Comparison of ENCODE assay signal across 9 mouse cellular contexts in the genomic region with DNA sequence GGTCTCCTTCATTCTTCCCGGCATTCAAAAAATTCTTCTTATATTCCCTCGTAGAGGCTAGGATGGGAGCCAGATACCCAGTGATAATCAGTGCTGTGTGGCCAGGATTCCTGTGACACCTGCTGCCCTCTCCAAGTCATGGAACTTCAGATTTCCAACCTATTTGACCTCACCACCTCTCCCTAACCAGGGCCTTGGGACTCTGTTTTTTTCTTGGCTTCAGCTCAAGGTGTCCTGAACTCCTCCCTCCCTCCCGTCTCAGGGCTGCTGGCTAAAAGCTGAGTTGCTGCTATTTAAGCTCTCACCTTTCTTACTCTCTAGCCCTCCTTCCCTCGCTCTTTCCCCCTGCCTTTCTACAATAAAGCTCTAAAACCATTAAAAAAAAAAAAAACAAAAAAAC. TPM values are rescaled to one million over a fixed set of nuclear protein-coding genes. Genes with fewer than 3 reads are reported as not detected.
DNase-seq lines count a peak whose midpoint lies in the region; ATAC-seq and TF ChIP-seq lines count a peak whose summit lies in the region.
"Had no signal": no experiment of that assay in that cellular context is flagged by ENCODE, and none has a peak within 500 bp of the region (broad histone marks: within the 10 kb centered on the region; RNA-seq: fewer than 3 reads in every experiment).

No protein-coding gene starts in this region.

- no peak for TF ChIP-seq CTCF in lung, postnatal 0 days (IDR thresholded peaks at IDR 0.05)

- peaks cover 3% of the 10 kb centered on the region; the same call in 1 of the 2 replicates for H3K36me3 ChIP-seq in lung, postnatal 0 days (ENCODE audit: insufficient read depth, low read length)
- peaks cover 25% of the 10 kb centered on the region for H3K36me3 ChIP-seq in limb, embryonic 12.5 days
- H3K36me3 ChIP-seq in neural tube, embryonic 15.5 days: peaks cover 12% of the 10 kb centered on the region

- peak; percentile 55 for DNase-seq in cerebellum, adult 9-11 months
- no peak for DNase-seq in cerebellum, adult 8-10 months
- DNase-seq in lung, postnatal 0 days (ENCODE audit: low spot score): peak; percentile 54
- DNase-seq in lung, postnatal 25 days (ENCODE audit: low spot score): no peak
- no peak for DNase-seq in layer of hippocampus, adult 8-10 months (ENCODE audit: low spot score in 2 of 2)
- DNase-seq in layer of hippocampus, adult 11-12 months (ENCODE audit: low spot score): no peak
- DNase-seq: adrenal gland, adult 2 months had no signal

- no peak for TF ChIP-seq EP300 in lung, postnatal 0 days (IDR thresholded peaks at IDR 0.05)

- H3K4me1 ChIP-seq in lung, postnatal 0 days (ENCODE audit: insufficient read depth, low read depth, low read length): no peaks in the 10 kb centered on the region
- H3K4me1 ChIP-seq in limb, embryonic 12.5 days (replicated peaks): peaks cover 32% of the 10 kb centered on the region
- H3K4me1 ChIP-seq in neural tube, embryonic 15.5 days: peaks cover 32% of the 10 kb centered on the region

- 28% methylated on average over 4 of the region's 4 CpGs for WGBS in lung, postnatal 0 days
- WGBS in limb, embryonic 12.5 days: 17% methylated on average over 4 of the region's 4 CpGs
- 32% methylated on average over 4 of the region's 4 CpGs for WGBS in neural tube, embryonic 15.5 days

- H3K4me2 ChIP-seq in lung, postnatal 0 days (replicated peaks; ENCODE audit: low read depth, low read length): peak overlapping the region; percentile 73; the same call in 1 of the 2 replicates
- peak overlapping the region; percentile 84 for H3K4me2 ChIP-seq in limb, embryonic 12.5 days
- H3K4me2 ChIP-seq in neural tube, embryonic 15.5 days: peak overlapping the region; percentile 97

- no peak overlapping the region for H3K27ac ChIP-seq in lung, postnatal 0 days (ENCODE audit: low read length)
- peak overlapping the region; percentile 99; the same call in 1 of the 2 replicates for H3K27ac ChIP-seq in limb, embryonic 12.5 days
- H3K27ac ChIP-seq in neural tube, embryonic 15.5 days (replicated peaks): no peak overlapping the region; the same call in 1 of the 2 replicates

- H3K9me3 ChIP-seq in lung, postnatal 0 days (ENCODE audit: low read length): no peaks in the 10 kb centered on the region
- no peaks in the 10 kb centered on the region for H3K9me3 ChIP-seq in limb, embryonic 12.5 days
- H3K9me3 ChIP-seq in neural tube, embryonic 15.5 days (replicated peaks): no peaks in the 10 kb centered on the region

- no peak overlapping the region for H3K9ac ChIP-seq in lung, postnatal 0 days (replicated peaks; ENCODE audit: low read depth)
- peak overlapping the region; percentile 97 for H3K9ac ChIP-seq in limb, embryonic 12.5 days (replicated peaks)
- peak overlapping the region; percentile 95 for H3K9ac ChIP-seq in neural tube, embryonic 15.5 days (replicated peaks)

- H3K4me3 ChIP-seq in lung, postnatal 0 days (ENCODE audit: low read depth, low read length): peak overlapping the region; percentile 82; the same call in 1 of the 2 replicates
- H3K4me3 ChIP-seq in limb, embryonic 12.5 days (replicated peaks): peak overlapping the region; percentile 95
- H3K4me3 ChIP-seq in neural tube, embryonic 15.5 days (replicated peaks): peak overlapping the region; percentile 85

- no peaks in the 10 kb centered on the region for H3K27me3 ChIP-seq in lung, postnatal 0 days (replicated peaks; ENCODE audit: insufficient read depth, low read length)
- no peaks in the 10 kb centered on the region for H3K27me3 ChIP-seq in limb, embryonic 12.5 days
- H3K27me3 ChIP-seq in neural tube, embryonic 15.5 days (replicated peaks): no peaks in the 10 kb centered on the region

- ATAC-seq in lung, postnatal 0 days: no peak
- ATAC-seq in limb, embryonic 12.5 days (ENCODE audit: insufficient number of reproducible peaks, insufficient read depth, low FRiP score, low TSS enrichment, low read depth): no peak
- no peak for ATAC-seq in neural tube, embryonic 15.5 days (ENCODE audit: low FRiP score)

RNA-seq across cellular contexts. Expression of gene 2810408A11Rik, which starts 0.9 kb away (rescaled TPM):
- 6.4 and 7.0 TPM in 2 replicates for polyA plus RNA-seq in lung, postnatal 0 days (2015; fragmentation: Nextera tagmentation; extraction: Ambion mirVana)
- polyA plus RNA-seq in limb, embryonic 12.5 days (2016; fragmentation: Nextera tagmentation; extraction: Ambion mirVana): 30.4 and 32.8 TPM in 2 replicates
- polyA plus RNA-seq in neural tube, embryonic 15.5 days (2015; fragmentation: Nextera tagmentation; extraction: Ambion mirVana): 6.3 and 6.5 TPM in 2 replicates
- under 1 TPM in 2 of 4 experiments, not detected in 2; 0.64 to 0.72 TPM for total RNA-seq in layer of hippocampus, adult 8-10 months (2022)

RNA-seq across cellular contexts. Expression of gene Neurl4, which starts 1.0 kb away (rescaled TPM):
- polyA plus RNA-seq in lung, postnatal 0 days (2015; fragmentation: Nextera tagmentation; extraction: Ambion mirVana): 3.8 and 3.9 TPM in 2 replicates
- 10.9 and 12.7 TPM in 2 replicates for polyA plus RNA-seq in limb, embryonic 12.5 days (2016; fragmentation: Nextera tagmentation; extraction: Ambion mirVana)
- 15.7 and 17.0 TPM in 2 replicates for polyA plus RNA-seq in neural tube, embryonic 15.5 days (2015; fragmentation: Nextera tagmentation; extraction: Ambion mirVana)
- 100 to 1,000 TPM in 3 of 4 experiments, 10 to 100 TPM in 1; 92.4 to 126 (median 112) TPM for total RNA-seq in layer of hippocampus, adult 8-10 months (2022)

RNA-seq across cellular contexts. Expression of gene Acap1, which starts 4.5 kb away (rescaled TPM):
- polyA plus RNA-seq in lung, postnatal 0 days (2015; fragmentation: Nextera tagmentation; extraction: Ambion mirVana): 1.5 and 1.7 TPM in 2 replicates
- 0.90 and 1.5 TPM in 2 replicates for polyA plus RNA-seq in limb, embryonic 12.5 days (2016; fragmentation: Nextera tagmentation; extraction: Ambion mirVana)
- polyA plus RNA-seq in neural tube, embryonic 15.5 days (2015; fragmentation: Nextera tagmentation; extraction: Ambion mirVana): 0.40 and 16.3 TPM in 2 replicates
- under 1 TPM in 2 of 4 experiments, not detected in 2; 0.14 to 0.34 TPM for total RNA-seq in layer of hippocampus, adult 8-10 months (2022)

RNA-seq across cellular contexts. Expression of gene Gps2, which starts 13.8 kb away (rescaled TPM):
- polyA plus RNA-seq in lung, postnatal 0 days (2015; fragmentation: Nextera tagmentation; extraction: Ambion mirVana): 53.0 and 59.1 TPM in 2 replicates
- 92.0 and 93.5 TPM in 2 replicates for polyA plus RNA-seq in limb, embryonic 12.5 days (2016; fragmentation: Nextera tagmentation; extraction: Ambion mirVana)
- 63.1 and 64.7 TPM in 2 replicates for polyA plus RNA-seq in neural tube, embryonic 15.5 days (2015; fragmentation: Nextera tagmentation; extraction: Ambion mirVana)
- total RNA-seq in layer of hippocampus, adult 8-10 months (2022): 10 to 100 TPM; 28.2 to 44.5 (median 38.4) TPM

RNA-seq across cellular contexts. Expression of gene Kctd11, which starts 18.7 kb away (rescaled TPM):
- 10.1 and 11.4 TPM in 2 replicates for polyA plus RNA-seq in lung, postnatal 0 days (2015; fragmentation: Nextera tagmentation; extraction: Ambion mirVana)
- polyA plus RNA-seq in limb, embryonic 12.5 days (2016; fragmentation: Nextera tagmentation; extraction: Ambion mirVana): 3.7 and 4.4 TPM in 2 replicates
- 2.1 and 3.2 TPM in 2 replicates for polyA plus RNA-seq in neural tube, embryonic 15.5 days (2015; fragmentation: Nextera tagmentation; extraction: Ambion mirVana)
- 1 to 10 TPM; 1.4 to 2.8 (median 1.6) TPM for total RNA-seq in layer of hippocampus, adult 8-10 months (2022)

Comparison
In these comparisons a context has a peak if more than half of its experiments do, and no peak if none do; other contexts are left out.
1. DNase-seq: peak in cerebellum, adult 9-11 months (single experiment) and lung, postnatal 0 days (single experiment); none in cerebellum, adult 8-10 months (single experiment), lung, postnatal 25 days (single experiment), layer of hippocampus, adult 8-10 months (0 of 2) and layer of hippocampus, adult 11-12 months (single experiment).
2. Peak in every context shown above with its lines, with median percentiles within 50 percentile points of each other: H3K4me2 ChIP-seq and H3K4me3 ChIP-seq.